Mouse (Mus musculus): ENCODE results near the gene Cryba2.

GRCm38 (mm10) chr1:74856791-74857190 is 36.2 kb downstream of the Cryba2 start:
- TF ChIP-seq CTCF (IDR thresholded peaks at IDR 0.05; ENCODE audit: low read depth) (no peak), EP300 (IDR thresholded peaks at IDR 0.05; ENCODE audit: low read depth) (no peak)

Data from heart, postnatal 0 days (tissue).